Mouse (Mus musculus) hematopoietic stem cell, adult 5-6 weeks (primary cell): Measurements from ENCODE around the gene Dennd1b. TPM values are rescaled to one million over a fixed set of nuclear protein-coding genes. Genes with fewer than 3 reads are reported as not detected.

Experiments used
- ATAC-seq, 2 experiments: fragments of 125-278 bp in 1 of 2; replicated peaks in 1 of 2; 2 replicates each; pipeline ENCODE4 v1.8.0; 2016 to 2017; ENCODE audit warnings: inconsistent platforms in 2 of 2, mild to moderate bottlenecking in 2 of 2, moderate number of reproducible peaks in 2 of 2, low read depth in 1 of 2, moderate TSS enrichment in 1 of 2; ENCODE audit not compliant: low FRiP score in 2 of 2, poor library complexity in 2 of 2, severe bottlenecking in 2 of 2, insufficient read depth in 1 of 2, low TSS enrichment in 1 of 2
- total RNA-seq: library from RNA; stranded (forward); fragments of 172-1452, 232-1000 nt; gene quantifications from 2 replicates; pipeline ENCODE4 v1.2.3, GENCODE M21; 2017

Dennd1b gene
- total RNA-seq, 1 experiment from 2014 or later = 50.7 TPM

- ATAC-seq = no peak
These were observed 128.9 kb downstream of the Dennd1b start for GRCm38 (mm10) chr1:139092144-139092543.

GRCm38 (mm10) chr1:139092722-139093121, 129.5 kb downstream of the Dennd1b start:
- no peak for ATAC-seq

- ATAC-seq = no peak
These were observed 133.1 kb downstream of the Dennd1b start for GRCm38 (mm10) chr1:139096369-139096768.

- no peak for ATAC-seq
These were observed 134.9 kb downstream of the Dennd1b start for GRCm38 (mm10) chr1:139098088-139098487.

- ATAC-seq = no peak
These were observed 138.5 kb downstream of the Dennd1b start for GRCm38 (mm10) chr1:139101725-139102124.

GRCm38 (mm10) chr1:139108251-139108650, 145.0 kb downstream of the Dennd1b start:
- ATAC-seq = no peak

GRCm38 (mm10) chr1:139122626-139123025, 159.4 kb downstream of the Dennd1b start:
- no peak for ATAC-seq

- no peak for ATAC-seq
These were observed 176.4 kb downstream of the Dennd1b start for GRCm38 (mm10) chr1:139139644-139140043.

GRCm38 (mm10) chr1:139145516-139145915, 182.3 kb downstream of the Dennd1b start:
- ATAC-seq = no peak

GRCm38 (mm10) chr1:139146306-139146705, 183.1 kb downstream of the Dennd1b start:
- no peak for ATAC-seq

- ATAC-seq = no peak
These were observed 189.8 kb downstream of the Dennd1b start for GRCm38 (mm10) chr1:139153006-139153405.

- no peak for ATAC-seq
These were observed 190.3 kb downstream of the Dennd1b start for GRCm38 (mm10) chr1:139153493-139153892.

GRCm38 (mm10) chr1:139156397-139156796, 193.2 kb downstream of the Dennd1b start:
- peak in 1 of 2 experiments; percentile 42; a peak in 1 of 4 replicates for ATAC-seq

GRCm38 (mm10) chr1:139161619-139162018, 198.4 kb downstream of the Dennd1b start:
- 0 out of 4 replicates have a peak, but pooled peaks of 1 of the 2 experiments have one; percentile 24 for ATAC-seq

GRCm38 (mm10) chr1:139162814-139163213, 199.6 kb downstream of the Dennd1b start:
- ATAC-seq = peak; percentile 30 to 36; a peak in 2 of 4 replicates

- no peak for ATAC-seq
These were observed 211.0 kb downstream of the Dennd1b start for GRCm38 (mm10) chr1:139174058-139174832.

- no peak; a peak in 1 of 4 replicates for ATAC-seq
These were observed 216.5 kb downstream of the Dennd1b start for GRCm38 (mm10) chr1:139179707-139180106.

GRCm38 (mm10) chr1:139180481-139181149, 217.4 kb downstream of the Dennd1b start:
- peak in 1 of 2 experiments; percentile 42; a peak in 1 of 4 replicates for ATAC-seq
